Mouse (Mus musculus): ENCODE results near the gene E430018J23Rik. TPM values are rescaled to one million over a fixed set of nuclear protein-coding genes. Genes with fewer than 3 reads are reported as not detected.
"Not testable (repeated sequence)": the region's sequence is repeated elsewhere in the genome, so short reads cannot be mapped to it uniquely, and the experiment has no call there.

Gene E430018J23Rik
- total and polyA plus RNA-seq, 3 experiments: 2.2 to 7.3 (median 7.2) TPM

DNA sequence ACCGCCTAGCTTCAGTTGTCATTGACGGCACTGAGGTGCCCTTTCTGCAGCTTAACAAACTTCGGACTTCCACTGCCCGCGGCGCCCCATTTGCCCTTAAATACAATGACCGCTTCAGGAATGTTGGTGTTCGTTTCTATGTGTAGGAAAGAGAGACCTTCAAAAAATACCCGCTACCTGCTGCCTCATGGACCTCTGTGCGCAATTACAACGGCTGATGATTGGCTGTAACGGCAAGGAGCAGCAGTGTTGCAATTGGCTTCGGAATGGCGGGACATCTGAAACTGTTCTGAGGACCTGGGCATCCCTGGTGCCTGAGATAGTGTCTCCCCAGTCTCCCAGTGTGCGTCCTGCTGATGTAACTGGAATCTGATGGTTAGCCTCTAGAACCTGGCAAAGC lies 28.8 kb upstream of the E430018J23Rik start:
- no peak for ATAC-seq (ENCODE audit: extremely low read depth, insufficient number of reproducible peaks, low FRiP score, poor library complexity, severe bottlenecking)
- peak overlapping the region; percentile 86 for H3K4me3 ChIP-seq (ENCODE audit: low read depth, low read length)
- H3K4me1 ChIP-seq (ENCODE audit: insufficient read depth, low read depth, low read length): peaks cover 39% of the 10 kb centered on the region
- TF ChIP-seq GATA2 (IDR thresholded peaks at IDR 0.05; ENCODE audit: borderline replicate concordance, low read depth, low read length) (no peak), CTCF (IDR thresholded peaks at IDR 0.05; ENCODE audit: low read depth, low read length) (no peak), GATA1 (IDR thresholded peaks at IDR 0.05; ENCODE audit: borderline replicate concordance, low read length) (no peak), TAL1 (conservative IDR thresholded peaks at IDR 0.05; ENCODE audit: low read depth, low read length) (no peak), POLR2AphosphoS5 (IDR thresholded peaks at IDR 0.05; ENCODE audit: insufficient replicate concordance, low read depth, low read length) (no peak)
- H3K36me3 ChIP-seq (replicated peaks): peaks cover 31% of the 10 kb centered on the region
- no peak for DNase-seq (ENCODE audit: low spot score)
- peaks cover 9% of the 10 kb centered on the region for H3K27me3 ChIP-seq (ENCODE audit: insufficient read depth, low read length)
- peaks cover 4% of the 10 kb centered on the region; the same call in 1 of the 2 replicates for H3K9me3 ChIP-seq (replicated peaks)

DNA sequence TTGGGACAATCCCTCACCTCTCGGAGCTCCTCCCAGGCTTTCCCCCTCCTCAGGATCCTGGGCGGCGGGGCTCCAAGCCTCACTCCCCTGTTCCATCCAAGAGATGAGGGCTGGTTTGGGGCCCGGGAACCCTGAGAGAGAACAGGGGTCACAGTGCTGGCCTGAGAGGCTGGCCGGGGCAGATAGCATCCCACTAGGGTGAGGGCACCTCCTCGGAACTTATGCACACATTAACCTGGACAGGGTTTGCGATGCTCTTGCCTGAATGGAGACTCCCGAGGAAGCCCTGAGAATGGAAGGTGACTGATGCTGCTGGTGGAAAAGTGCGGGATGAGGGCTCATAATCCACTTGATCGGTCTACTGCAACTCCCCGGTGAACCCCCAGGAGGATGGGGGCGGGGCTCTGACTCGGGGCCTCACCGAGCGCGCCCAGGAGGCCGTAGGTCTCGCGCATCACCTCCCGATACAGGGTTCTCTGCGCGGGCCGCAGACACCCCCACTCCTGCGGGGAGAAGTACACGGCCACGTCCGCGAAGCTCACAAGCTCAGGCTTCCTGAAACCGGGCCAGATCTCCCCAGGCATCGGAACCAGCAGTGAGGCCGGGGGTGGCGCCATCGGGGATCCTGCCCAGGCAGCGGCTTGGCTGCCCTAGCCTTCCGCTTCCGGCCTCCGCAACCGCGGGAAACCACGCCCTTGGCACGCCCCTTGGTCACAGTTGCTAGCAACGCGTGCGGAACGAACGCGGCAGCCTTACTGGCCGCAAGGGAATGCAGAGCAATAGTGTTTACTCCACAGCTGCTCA lies 28.2 kb upstream of the E430018J23Rik start, which contains the start of gene Zfp688:
TSS of gene Zfp688 (minus strand) at position 681 of the 804 bp plus-strand sequence.
- Histone ChIP-seq H3K27me3 (ENCODE audit: insufficient read depth, low read length) (peaks cover 6% of the 10 kb centered on the region), H3K4me3 (ENCODE audit: low read depth, low read length) (peak within 1 kb of the TSS; percentile 86), H3K9me3 (replicated peaks) (no peaks in the 10 kb centered on the region), H3K36me3 (replicated peaks) (peaks cover 32% of the 10 kb centered on the region), H3K4me1 (ENCODE audit: insufficient read depth, low read depth, low read length) (peaks cover 36% of the 10 kb centered on the region)
- TF ChIP-seq CTCF (IDR thresholded peaks at IDR 0.05; ENCODE audit: low read depth, low read length): no peak
- TF ChIP-seq TAL1 (conservative IDR thresholded peaks at IDR 0.05; ENCODE audit: low read depth, low read length): no peak
- TF ChIP-seq POLR2AphosphoS5 (IDR thresholded peaks at IDR 0.05; ENCODE audit: insufficient replicate concordance, low read depth, low read length): no peak
- TF ChIP-seq GATA2 (IDR thresholded peaks at IDR 0.05; ENCODE audit: borderline replicate concordance, low read depth, low read length): no peak
- TF ChIP-seq GATA1 (IDR thresholded peaks at IDR 0.05; ENCODE audit: borderline replicate concordance, low read length): no peak
- ATAC-seq (ENCODE audit: extremely low read depth, insufficient number of reproducible peaks, low FRiP score, poor library complexity, severe bottlenecking) (peak; percentile 84; the same call in 1 of the 2 replicates), DNase-seq (ENCODE audit: low spot score) (peak; percentile 95)

DNA sequence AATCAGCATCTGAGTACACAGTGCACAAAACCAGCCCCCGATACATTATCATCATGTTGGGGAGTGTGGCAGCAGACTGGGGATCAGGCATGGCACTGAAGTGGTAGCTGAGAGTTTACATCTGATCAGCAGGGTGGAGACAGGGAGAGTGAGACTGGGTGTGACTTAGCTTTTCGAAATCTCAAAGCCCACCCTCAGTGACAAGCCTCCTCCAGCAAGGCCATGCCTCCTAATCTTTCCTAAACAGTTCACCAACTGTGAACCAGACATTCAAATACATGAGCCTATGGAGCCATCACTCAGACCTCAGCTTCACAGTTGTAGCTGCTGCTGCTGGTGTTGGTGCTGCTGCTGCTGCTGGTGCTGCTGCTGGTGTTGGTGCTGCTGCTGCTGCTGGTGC lies 18.0 kb upstream of the E430018J23Rik start:
- Histone ChIP-seq H3K4me3 (ENCODE audit: low read depth, low read length) (no peak overlapping the region), H3K9me3 (replicated peaks) (no peaks in the 10 kb centered on the region), H3K36me3 (replicated peaks) (no peaks in the 10 kb centered on the region), H3K27me3 (ENCODE audit: insufficient read depth, low read length) (peaks cover 4% of the 10 kb centered on the region), H3K4me1 (ENCODE audit: insufficient read depth, low read depth, low read length) (peaks cover 10% of the 10 kb centered on the region)
- no peak for ATAC-seq (ENCODE audit: extremely low read depth, insufficient number of reproducible peaks, low FRiP score, poor library complexity, severe bottlenecking)
- DNase-seq (ENCODE audit: low spot score): no peak
- TF ChIP-seq CTCF (IDR thresholded peaks at IDR 0.05; ENCODE audit: low read depth, low read length): no peak
- no peak for TF ChIP-seq TAL1 (conservative IDR thresholded peaks at IDR 0.05; ENCODE audit: low read depth, low read length)
- TF ChIP-seq POLR2AphosphoS5 (IDR thresholded peaks at IDR 0.05; ENCODE audit: insufficient replicate concordance, low read depth, low read length): no peak
- TF ChIP-seq GATA1 (IDR thresholded peaks at IDR 0.05; ENCODE audit: borderline replicate concordance, low read length): no peak
- no peak for TF ChIP-seq GATA2 (IDR thresholded peaks at IDR 0.05; ENCODE audit: borderline replicate concordance, low read depth, low read length)

DNA sequence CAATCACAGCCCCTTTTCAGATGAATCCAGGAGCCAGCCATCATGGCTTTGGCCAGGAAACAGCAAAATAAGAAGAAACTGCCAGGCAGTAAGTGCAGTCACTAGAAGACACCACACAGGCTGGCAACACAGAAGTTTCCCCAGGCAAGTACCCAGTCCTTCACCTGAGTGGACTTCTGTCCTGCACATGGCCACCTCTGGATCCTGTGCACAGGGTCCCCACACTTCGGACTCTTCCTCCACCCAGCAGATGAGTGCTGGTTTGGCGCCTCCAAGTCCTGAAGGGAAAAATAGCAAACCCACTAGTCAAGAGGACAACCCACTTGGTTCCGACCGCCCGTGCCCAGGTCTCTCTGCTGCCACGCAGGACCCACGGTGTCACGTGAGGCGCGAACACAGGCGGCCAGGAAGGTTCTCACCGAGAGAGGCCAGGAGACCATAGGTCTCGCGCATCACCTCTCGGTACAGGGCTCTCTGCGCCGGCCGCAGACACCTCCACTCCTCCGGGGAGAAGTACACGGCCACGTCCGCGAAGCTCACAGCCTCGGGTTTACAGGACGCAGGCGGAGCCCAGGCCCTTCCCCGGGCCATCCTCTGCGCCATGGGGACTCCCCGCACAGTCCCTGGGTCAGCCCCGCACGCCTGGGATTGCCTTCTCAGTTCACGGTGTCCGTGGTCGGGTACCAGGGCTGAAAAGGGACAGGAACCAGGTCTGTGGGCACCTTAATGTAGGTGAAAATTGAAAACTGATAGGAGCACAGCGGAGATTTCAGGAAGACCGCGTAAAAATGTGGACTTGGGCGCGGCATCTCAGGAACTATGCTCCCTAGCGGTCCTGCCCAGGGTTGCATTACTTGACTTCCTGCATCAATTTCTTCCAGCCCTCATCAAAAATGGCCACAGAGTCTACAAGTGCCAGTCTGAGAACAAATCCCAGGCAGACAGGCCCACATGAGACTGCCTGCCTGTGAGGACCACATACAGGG lies 12.9 kb upstream of the E430018J23Rik start, which contains the start of gene Zfp764:
TSS of gene Zfp764 (minus strand) at position 821 of the 986 bp plus-strand sequence.
- not testable (repeated sequence) for H3K36me3 ChIP-seq (replicated peaks); ATAC-seq (ENCODE audit: extremely low read depth, insufficient number of reproducible peaks, low FRiP score, poor library complexity, severe bottlenecking); H3K9me3 ChIP-seq (replicated peaks)
- H3K27me3 ChIP-seq (ENCODE audit: insufficient read depth, low read length): peaks cover 10% of the 10 kb centered on the region
- peak within 1 kb of the TSS; percentile 71 for H3K4me3 ChIP-seq (ENCODE audit: low read depth, low read length)
- peak; percentile 21 for DNase-seq (ENCODE audit: low spot score)
- peaks cover 15% of the 10 kb centered on the region for H3K4me1 ChIP-seq (ENCODE audit: insufficient read depth, low read depth, low read length)

DNA sequence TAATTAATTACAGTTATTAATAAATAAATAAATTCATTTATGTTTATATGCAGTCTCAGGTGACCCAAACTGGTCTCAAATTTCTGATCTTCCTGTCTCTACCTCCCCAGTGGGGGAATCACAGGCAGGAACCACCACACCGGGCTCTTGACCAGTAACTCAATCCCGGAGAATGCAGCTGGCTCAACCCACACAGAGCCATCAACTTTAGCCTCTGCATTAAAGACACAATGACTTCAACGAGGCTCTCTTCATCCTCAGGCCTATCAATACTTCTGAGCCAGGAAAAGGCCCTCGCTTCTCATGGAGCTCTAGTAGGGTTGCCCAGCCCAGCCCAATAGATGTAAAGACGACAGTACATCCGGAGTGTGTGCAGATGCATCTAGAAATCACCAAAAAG lies 10.7 kb upstream of the E430018J23Rik start:
- H3K4me1 ChIP-seq (ENCODE audit: insufficient read depth, low read depth, low read length): peaks cover 15% of the 10 kb centered on the region
- not testable (repeated sequence) for H3K4me3 ChIP-seq (ENCODE audit: low read depth, low read length); H3K27me3 ChIP-seq (ENCODE audit: insufficient read depth, low read length); DNase-seq (ENCODE audit: low spot score); ATAC-seq (ENCODE audit: extremely low read depth, insufficient number of reproducible peaks, low FRiP score, poor library complexity, severe bottlenecking); H3K9me3 ChIP-seq (replicated peaks); H3K36me3 ChIP-seq (replicated peaks)

DNA sequence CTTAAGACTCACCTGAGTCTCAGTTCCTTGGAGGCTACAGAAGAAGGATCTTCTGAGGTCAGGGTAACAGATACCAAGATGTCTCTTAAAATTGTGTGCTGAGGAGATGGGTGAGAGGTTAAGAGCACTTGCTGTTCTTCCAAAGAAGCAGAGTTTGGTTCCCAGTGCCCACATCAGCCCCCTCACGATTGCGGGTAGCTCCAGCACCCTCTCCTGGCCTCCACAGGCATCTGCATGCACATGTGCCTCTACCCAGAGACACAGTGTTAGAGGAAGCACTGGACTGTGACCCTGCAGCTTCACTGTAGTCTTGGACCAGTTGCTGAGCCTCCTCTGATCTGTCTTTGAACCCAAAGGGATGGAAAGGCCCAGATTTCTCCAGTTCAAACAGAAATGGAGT lies 9.6 kb upstream of the E430018J23Rik start:
- peaks cover 3% of the 10 kb centered on the region for H3K36me3 ChIP-seq (replicated peaks)
- ATAC-seq (ENCODE audit: extremely low read depth, insufficient number of reproducible peaks, low FRiP score, poor library complexity, severe bottlenecking) (no peak), DNase-seq (ENCODE audit: low spot score) (no peak)
- peaks cover 15% of the 10 kb centered on the region for H3K4me1 ChIP-seq (ENCODE audit: insufficient read depth, low read depth, low read length)
- H3K9me3 ChIP-seq (replicated peaks): no peaks in the 10 kb centered on the region
- H3K27me3 ChIP-seq (ENCODE audit: insufficient read depth, low read length): peaks cover 8% of the 10 kb centered on the region
- TF ChIP-seq TAL1 (conservative IDR thresholded peaks at IDR 0.05; ENCODE audit: low read depth, low read length) (no peak), CTCF (IDR thresholded peaks at IDR 0.05; ENCODE audit: low read depth, low read length) (no peak), GATA2 (IDR thresholded peaks at IDR 0.05; ENCODE audit: borderline replicate concordance, low read depth, low read length) (no peak), POLR2AphosphoS5 (IDR thresholded peaks at IDR 0.05; ENCODE audit: insufficient replicate concordance, low read depth, low read length) (no peak), GATA1 (IDR thresholded peaks at IDR 0.05; ENCODE audit: borderline replicate concordance, low read length) (no peak)
- no peak overlapping the region for H3K4me3 ChIP-seq (ENCODE audit: low read depth, low read length)

Data from G1E (cell line).